Mouse (Mus musculus): Measurements from ENCODE around the gene Ndp.

GRCm38 (mm10) chrX:16911911-16912310 lies 337 bp upstream of the Ndp start:
- no peak for TF ChIP-seq POLR2A (IDR thresholded peaks at IDR 0.05; ENCODE audit: insufficient read length, low read depth)
- no peak for TF ChIP-seq TCF12 (IDR thresholded peaks at IDR 0.05; ENCODE audit: insufficient read depth, poor library complexity, severe bottlenecking)
- no peak for TF ChIP-seq CEBPB (IDR thresholded peaks at IDR 0.05; ENCODE audit: insufficient read depth, poor library complexity, severe bottlenecking)
- TF ChIP-seq MYOG (IDR thresholded peaks at IDR 0.05; ENCODE audit: control insufficient read depth in 1 of 3, insufficient read depth in 1 of 3, insufficient read length in 2 of 3, low read depth in 2 of 3): no peak
- no peak for TF ChIP-seq USF1 (IDR thresholded peaks at IDR 0.05; ENCODE audit: low read depth)
- no peak for TF ChIP-seq POLR2AphosphoS2 (IDR thresholded peaks at IDR 0.05; ENCODE audit: insufficient read length, low read depth)
- no peak for TF ChIP-seq TCF3 (IDR thresholded peaks at IDR 0.05; ENCODE audit: insufficient read length, low read depth)
- TF ChIP-seq MYOD1 (IDR thresholded peaks at IDR 0.05; ENCODE audit: control insufficient read depth in 1 of 3, insufficient read length in 2 of 3, low read depth in 2 of 3): no peak
- TF ChIP-seq E2F4 (IDR thresholded peaks at IDR 0.05; ENCODE audit: insufficient read depth): no peak
- no peak for TF ChIP-seq MAX (IDR thresholded peaks at IDR 0.05; ENCODE audit: low read depth)
- no peak for TF ChIP-seq REST (IDR thresholded peaks at IDR 0.05; ENCODE audit: insufficient read depth, insufficient read length)
- TF ChIP-seq SRF (IDR thresholded peaks at IDR 0.05; ENCODE audit: control insufficient read depth, insufficient read length, low read depth): no peak

Measured in myocyte (in vitro differentiated cells).